Mouse (Mus musculus) heart, embryonic 15.5 days (tissue): ENCODE data around the gene Enpp6. TPM values are rescaled to one million over a fixed set of nuclear protein-coding genes. Genes with fewer than 3 reads are reported as not detected.

Source experiments
- ATAC-seq: fragments of 200-750 bp; cut with Nextera tagmentation; replicated peaks from 2 replicates; pipeline ENCODE4 v1.8.0; 2017; ENCODE audit warnings: low read depth, moderate TSS enrichment; ENCODE audit not compliant: insufficient number of reproducible peaks, insufficient read depth, low FRiP score
- H3K27ac ChIP-seq: fragments of 300-500 bp; sonication (generic); 2 replicates; pipeline ENCODE4 v1.5.1; 2015; ENCODE audit warnings: mild to moderate bottlenecking, inconsistent platforms
- H3K27me3 ChIP-seq: fragments of 300-500 bp; sonication (generic); 2 replicates; pipeline ENCODE4 v1.6.1; 2015; ENCODE audit warnings: inconsistent platforms
- H3K36me3 ChIP-seq: fragments of 300-500 bp; sonication (generic); 2 replicates; pipeline ENCODE4 v1.6.1; 2015; ENCODE audit warnings: mild to moderate bottlenecking, inconsistent platforms
- H3K4me1 ChIP-seq: fragments of 300-500 bp; sonication (generic); replicated peaks from 2 replicates; pipeline ENCODE4 v1.6.1; 2015; ENCODE audit warnings: inconsistent platforms
- H3K4me2 ChIP-seq: fragments of 300-500 bp; sonication (generic); 2 replicates; pipeline ENCODE4 v1.6.1; 2015; ENCODE audit warnings: inconsistent platforms, mild to moderate bottlenecking, moderate library complexity
- H3K4me3 ChIP-seq: fragments of 300-500 bp; sonication (generic); 2 replicates; pipeline ENCODE4 v1.5.1; 2015; ENCODE audit warnings: mild to moderate bottlenecking, inconsistent platforms
- H3K9ac ChIP-seq: fragments of 300-500 bp; sonication (generic); 2 replicates; pipeline ENCODE4 v1.6.1; 2015; ENCODE audit warnings: mild to moderate bottlenecking, inconsistent platforms
- H3K9me3 ChIP-seq: fragments of 300-500 bp; sonication (generic); replicated peaks from 2 replicates; pipeline ENCODE4 v1.6.1; 2016; ENCODE audit warnings: inconsistent platforms
- WGBS: fragments of 180-500 bp; shearing (Covaris S2); methylation state at CpG from one replicate; pipeline ENCODE4 v1.1.7; 2015; ENCODE audit warnings: mixed read lengths; 5-methylcytosine and 5-hydroxymethylcytosine counted together
- polyA plus RNA-seq: library from polyadenylated mRNA; unstranded; fragments of >200 nt; fragmentation: Nextera tagmentation; extraction: Ambion mirVana; gene quantifications from 2 replicates; pipeline ENCODE4 v1.2.1, GENCODE M21; 2015

The Enpp6 gene
- polyA plus RNA-seq, 1 experiment from 2014 or later = 2.7 TPM

DNA sequence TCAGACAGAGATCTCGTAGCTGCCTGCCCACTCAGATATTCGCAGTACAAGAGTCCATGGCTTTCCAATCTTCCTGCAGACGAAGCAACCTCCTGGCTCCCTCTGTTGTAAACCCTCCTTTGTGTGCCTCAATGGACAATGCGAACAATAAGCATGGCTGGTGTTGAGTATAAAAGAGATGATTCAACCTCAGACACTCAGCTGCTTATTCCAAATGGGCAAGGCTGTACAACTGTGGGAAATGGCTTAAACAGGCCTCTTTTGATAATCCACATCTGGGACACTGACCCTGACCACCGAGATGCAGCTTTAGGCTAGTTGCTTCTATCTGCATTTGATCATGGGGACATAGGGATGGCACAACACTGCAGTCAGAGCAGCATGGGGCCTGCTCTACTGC lies 19.0 kb downstream of the Enpp6 start:
- 77% methylated on average over 5 of the region's 5 CpGs for WGBS
- H3K4me1 ChIP-seq = no peaks in the 10 kb centered on the region

DNA sequence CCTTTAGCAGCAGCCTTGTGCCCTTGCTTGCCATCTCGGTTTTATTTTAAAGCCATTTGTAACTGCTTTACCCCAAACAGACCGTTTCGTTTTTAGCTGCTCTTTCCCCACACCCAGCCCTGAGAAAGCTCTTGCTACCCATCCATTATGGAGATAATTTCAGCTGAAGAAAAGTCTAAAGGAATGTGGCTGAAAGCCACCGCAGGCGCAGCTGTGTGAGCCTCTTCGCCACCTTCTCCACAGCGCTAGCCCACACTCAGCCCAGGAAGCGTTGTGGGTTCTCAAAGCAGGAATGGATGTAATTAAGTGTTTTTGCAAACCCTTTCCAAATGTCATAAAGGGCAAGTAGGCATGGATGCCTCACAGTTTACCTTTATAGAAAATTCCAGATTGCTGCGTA lies 20.1 kb downstream of the Enpp6 start:
- H3K4me1 ChIP-seq = no peaks in the 10 kb centered on the region
- H3K9me3 ChIP-seq = no peaks in the 10 kb centered on the region
- no peaks in the 10 kb centered on the region for H3K27me3 ChIP-seq
- no peaks in the 10 kb centered on the region for H3K36me3 ChIP-seq
- H3K9ac ChIP-seq = no peak overlapping the region
- ATAC-seq = no peak
- H3K4me3 ChIP-seq = no peak overlapping the region
- 59% methylated on average over 9 of the region's 9 CpGs for WGBS
- no peak overlapping the region for H3K4me2 ChIP-seq
- no peak overlapping the region for H3K27ac ChIP-seq

More for the DNA sequence above, 19.0 kb downstream of the Enpp6 start:
- no peak overlapping the region for H3K4me3 ChIP-seq
- no peak overlapping the region for H3K27ac ChIP-seq
- H3K4me2 ChIP-seq = no peak overlapping the region
- H3K9ac ChIP-seq = no peak overlapping the region
- ATAC-seq = no peak
- no peaks in the 10 kb centered on the region for H3K36me3 ChIP-seq
- H3K27me3 ChIP-seq = no peaks in the 10 kb centered on the region
- H3K9me3 ChIP-seq = no peaks in the 10 kb centered on the region

DNA sequence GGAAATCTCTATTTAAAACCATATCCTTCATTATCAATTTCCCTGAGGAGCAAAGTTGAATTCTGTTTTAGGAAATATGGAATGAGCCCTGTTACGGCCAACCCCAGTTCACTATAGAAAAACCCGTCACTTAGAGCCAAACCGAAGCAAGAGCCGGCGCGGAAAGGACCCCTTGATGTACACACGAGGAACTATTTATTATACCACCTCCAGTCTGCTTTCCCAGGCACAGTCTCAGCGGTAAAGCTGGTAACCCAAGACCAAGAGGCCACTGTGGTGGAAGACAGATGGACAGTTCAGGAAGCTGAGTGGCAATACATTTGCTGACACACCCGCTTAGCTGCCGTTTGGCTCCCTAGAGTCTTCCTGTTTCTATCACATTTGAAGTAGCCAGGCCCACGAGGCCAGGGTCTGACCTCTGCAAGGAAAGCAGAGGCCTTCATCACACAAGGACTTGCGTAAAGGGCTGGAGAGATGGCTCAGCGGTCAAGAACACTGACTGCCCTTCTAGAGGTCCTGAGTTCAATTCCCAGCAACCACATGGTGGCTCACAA lies 21.6 kb downstream of the Enpp6 start:
- Histone ChIP-seq H3K4me3 (no peak overlapping the region), H3K9me3 (no peaks in the 10 kb centered on the region), H3K4me2 (no peak overlapping the region), H3K9ac (no peak overlapping the region), H3K27ac (no peak overlapping the region), H3K36me3 (no peaks in the 10 kb centered on the region), H3K27me3 (no peaks in the 10 kb centered on the region), H3K4me1 (no peaks in the 10 kb centered on the region)
- ATAC-seq = no peak
- 77% methylated on average over 13 of the region's 13 CpGs for WGBS

DNA sequence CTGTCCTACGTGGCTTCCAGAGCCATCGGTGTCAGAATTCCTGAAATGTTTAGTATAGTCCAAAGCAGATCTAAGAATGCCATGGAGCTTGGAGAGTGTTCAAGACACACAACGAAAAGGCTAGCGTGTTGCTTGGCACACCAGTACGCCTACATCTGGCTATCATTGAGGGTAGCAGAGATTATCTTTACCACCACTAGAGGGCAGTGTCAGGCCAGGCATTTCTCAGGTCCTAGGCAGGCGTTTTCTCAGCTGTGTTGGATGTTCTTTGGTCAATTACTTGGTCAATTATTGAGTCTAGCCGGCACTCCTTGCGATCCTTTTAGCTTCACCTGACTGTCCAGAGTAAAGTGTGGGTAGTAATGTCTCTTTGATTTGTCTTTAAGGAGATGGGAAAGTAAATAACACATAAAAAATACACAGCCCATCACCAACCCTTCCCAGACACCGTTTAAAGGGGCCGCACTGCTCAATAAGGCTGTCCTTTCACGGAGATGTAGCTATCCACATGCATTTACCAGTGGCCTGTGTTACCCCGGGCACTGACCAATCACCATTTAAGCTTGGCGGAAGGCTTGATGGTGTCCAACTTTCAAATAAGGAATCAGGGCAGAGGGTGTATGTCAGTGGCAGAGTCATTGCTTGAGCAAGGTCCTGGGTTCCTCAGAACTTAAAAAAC lies 29.7 kb downstream of the Enpp6 start:
- ATAC-seq = peak; percentile 18; the same call in 1 of the 2 replicates
- no peaks in the 10 kb centered on the region for H3K9me3 ChIP-seq
- no peak overlapping the region for H3K9ac ChIP-seq
- H3K4me1 ChIP-seq = no peaks in the 10 kb centered on the region
- H3K27ac ChIP-seq = no peak overlapping the region
- 34% methylated on average over 13 of the region's 13 CpGs for WGBS
- H3K36me3 ChIP-seq = no peaks in the 10 kb centered on the region
- no peak overlapping the region for H3K4me3 ChIP-seq
- H3K4me2 ChIP-seq = no peak overlapping the region
- peaks cover 22% of the 10 kb centered on the region for H3K27me3 ChIP-seq

DNA sequence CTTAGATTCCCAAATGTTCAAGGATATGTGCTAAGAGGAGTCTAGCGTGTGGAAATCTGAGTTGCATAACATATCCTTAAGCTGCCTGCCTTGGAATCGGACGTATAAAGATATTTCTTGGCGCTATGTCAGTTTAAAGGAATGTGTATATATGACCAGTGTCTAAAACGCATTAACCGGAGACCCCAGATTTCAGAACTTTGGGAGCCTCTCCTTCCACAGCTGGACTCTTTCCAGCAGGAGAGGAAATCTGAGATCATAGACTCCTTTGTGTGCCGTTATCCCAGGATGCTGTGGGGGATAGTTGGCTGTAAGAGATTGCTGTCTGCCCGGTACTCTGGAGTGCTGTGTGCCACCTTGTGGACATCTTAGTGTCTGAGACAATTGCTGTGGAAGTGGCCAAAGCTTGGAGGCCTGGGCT lies 34.5 kb downstream of the Enpp6 start:
- Histone ChIP-seq H3K27me3 (peaks cover 10% of the 10 kb centered on the region; the same call in 1 of the 2 replicates), H3K36me3 (no peaks in the 10 kb centered on the region), H3K4me1 (0 out of 2 replicates have a peak, but pooled peaks cover 2% of the 10 kb centered on the region), H3K9ac (no peak overlapping the region), H3K27ac (no peak overlapping the region), H3K9me3 (no peaks in the 10 kb centered on the region), H3K4me3 (no peak overlapping the region), H3K4me2 (no peak overlapping the region)
- no peak for ATAC-seq
- WGBS = 49% methylated on average over 8 of the region's 8 CpGs

DNA sequence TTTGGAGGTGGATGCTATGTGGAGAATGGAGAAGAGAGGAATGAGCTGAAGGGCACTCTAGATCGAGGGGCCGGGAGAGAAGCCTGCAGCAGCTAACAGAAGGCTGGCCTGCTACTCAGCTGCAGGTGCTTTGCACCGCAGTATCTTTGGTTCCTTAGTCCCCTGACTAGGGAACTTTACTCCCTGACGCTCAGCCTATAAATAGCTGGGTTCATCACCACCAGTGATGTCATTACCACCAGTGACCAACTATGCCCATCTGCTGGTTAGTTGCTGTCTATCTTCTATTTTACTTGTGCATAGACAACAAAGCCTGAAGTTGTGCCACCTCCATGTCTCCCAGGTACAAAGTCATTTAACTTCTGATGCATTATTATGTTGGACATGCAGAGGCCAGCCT lies 37.9 kb downstream of the Enpp6 start:
- Histone ChIP-seq H3K4me1 (0 out of 2 replicates have a peak, but pooled peaks cover 5% of the 10 kb centered on the region), H3K27ac (no peak overlapping the region), H3K9ac (no peak overlapping the region), H3K27me3 (no peaks in the 10 kb centered on the region), H3K36me3 (no peaks in the 10 kb centered on the region), H3K4me3 (no peak overlapping the region), H3K9me3 (no peaks in the 10 kb centered on the region), H3K4me2 (no peak overlapping the region)
- 57% methylated on average over 4 of the region's 4 CpGs for WGBS
- ATAC-seq = no peak

DNA sequence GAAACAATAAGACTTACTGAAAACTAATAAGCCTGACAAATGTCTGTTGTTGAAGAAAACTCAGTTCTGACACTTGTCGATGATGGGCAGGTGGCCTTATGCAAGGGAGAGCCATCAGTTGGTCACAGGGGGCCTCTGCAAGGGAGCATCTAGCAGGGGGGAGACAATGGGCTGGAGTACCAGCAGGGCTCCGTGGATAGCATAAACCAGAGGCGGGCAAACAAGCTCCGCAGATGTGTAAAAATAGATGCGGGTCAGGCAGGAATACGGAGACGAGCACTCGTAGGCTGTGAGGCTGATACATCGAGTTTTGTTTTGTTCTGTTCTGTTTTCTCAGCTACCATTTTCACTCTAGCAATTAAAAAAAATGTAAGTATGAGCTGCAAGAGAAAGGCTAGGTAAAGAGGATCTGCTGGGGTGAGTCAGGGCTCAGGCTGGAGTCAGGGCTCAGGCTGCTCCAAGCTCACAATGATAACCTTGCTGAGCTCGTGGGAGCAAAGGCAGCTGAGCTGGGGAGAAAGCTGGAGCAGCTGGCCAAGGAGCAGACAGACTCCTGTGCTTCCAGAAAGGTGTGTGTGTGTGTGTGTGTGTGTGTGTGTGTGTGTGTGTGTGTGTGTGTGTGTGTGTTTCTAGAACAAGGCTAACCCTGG lies 40.3 kb downstream of the Enpp6 start:
- no peaks in the 10 kb centered on the region for H3K27me3 ChIP-seq
- ATAC-seq = no peak
- H3K9me3 ChIP-seq = no peaks in the 10 kb centered on the region
- WGBS = 40% methylated on average over 10 of the region's 10 CpGs
- no peak overlapping the region for H3K27ac ChIP-seq
- H3K9ac ChIP-seq = no peak overlapping the region
- H3K36me3 ChIP-seq = no peaks in the 10 kb centered on the region
- 0 out of 2 replicates have a peak, but pooled peaks cover 5% of the 10 kb centered on the region for H3K4me1 ChIP-seq
- H3K4me3 ChIP-seq = peak overlapping the region; percentile 21
- H3K4me2 ChIP-seq = peak overlapping the region; percentile 50

DNA sequence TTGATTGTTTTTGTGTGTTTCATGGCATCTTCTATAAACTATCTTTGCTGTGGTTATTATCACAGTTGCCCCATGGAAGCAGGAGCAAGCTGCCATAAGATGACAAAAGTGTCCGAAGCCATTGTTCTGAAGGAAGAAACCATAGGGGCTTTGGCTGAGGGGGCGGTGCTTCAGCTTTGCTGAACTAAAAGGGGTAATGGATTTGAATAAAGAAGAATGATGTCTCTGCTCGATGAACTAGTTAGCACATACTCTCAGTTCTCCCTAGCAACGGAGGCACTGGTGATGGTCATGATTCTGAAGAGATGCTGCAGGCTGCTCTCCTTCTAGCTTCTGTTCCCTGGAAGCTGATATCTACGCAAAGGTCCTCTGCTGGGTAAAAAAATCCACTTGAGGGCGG lies 41.8 kb downstream of the Enpp6 start:
- whole genome bisulfite sequencing = 79% methylated on average over 6 of the region's 6 CpGs
- H3K9me3 ChIP-seq = no peaks in the 10 kb centered on the region
- H3K4me1 ChIP-seq = 0 out of 2 replicates have a peak, but pooled peaks cover 5% of the 10 kb centered on the region
- no peaks in the 10 kb centered on the region for H3K36me3 ChIP-seq
- H3K4me2 ChIP-seq = no peak overlapping the region
- H3K27ac ChIP-seq = no peak overlapping the region
- no peak overlapping the region for H3K9ac ChIP-seq
- ATAC-seq = no peak
- no peaks in the 10 kb centered on the region for H3K27me3 ChIP-seq
- no peak overlapping the region for H3K4me3 ChIP-seq

DNA sequence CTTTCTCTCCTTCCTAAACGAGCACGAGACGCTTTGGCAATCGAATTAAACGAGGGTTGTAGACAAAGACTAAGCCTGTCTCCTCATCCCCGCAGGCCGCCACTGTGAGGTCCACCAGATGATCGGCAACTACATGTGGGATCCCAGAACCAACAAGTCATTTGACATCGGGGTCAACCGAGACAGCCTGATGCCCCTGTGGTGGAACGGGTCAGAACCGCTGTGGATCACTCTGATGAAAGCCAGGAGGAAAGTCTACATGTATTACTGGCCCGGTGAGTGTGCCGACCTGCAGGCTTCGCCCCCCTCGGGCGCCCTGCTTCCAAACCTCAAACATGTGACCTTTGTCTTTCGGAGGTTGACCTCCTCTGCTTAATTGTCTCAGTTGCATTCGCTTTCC lies 43.6 kb downstream of the Enpp6 start:
- Histone ChIP-seq H3K27me3 (no peaks in the 10 kb centered on the region), H3K9ac (no peak overlapping the region), H3K4me3 (no peak overlapping the region), H3K4me1 (0 out of 2 replicates have a peak, but pooled peaks cover 3% of the 10 kb centered on the region), H3K9me3 (no peaks in the 10 kb centered on the region), H3K4me2 (no peak overlapping the region), H3K27ac (no peak overlapping the region), H3K36me3 (no peaks in the 10 kb centered on the region)
- WGBS = 93% methylated on average over 19 of the region's 19 CpGs
- no peak for ATAC-seq

DNA sequence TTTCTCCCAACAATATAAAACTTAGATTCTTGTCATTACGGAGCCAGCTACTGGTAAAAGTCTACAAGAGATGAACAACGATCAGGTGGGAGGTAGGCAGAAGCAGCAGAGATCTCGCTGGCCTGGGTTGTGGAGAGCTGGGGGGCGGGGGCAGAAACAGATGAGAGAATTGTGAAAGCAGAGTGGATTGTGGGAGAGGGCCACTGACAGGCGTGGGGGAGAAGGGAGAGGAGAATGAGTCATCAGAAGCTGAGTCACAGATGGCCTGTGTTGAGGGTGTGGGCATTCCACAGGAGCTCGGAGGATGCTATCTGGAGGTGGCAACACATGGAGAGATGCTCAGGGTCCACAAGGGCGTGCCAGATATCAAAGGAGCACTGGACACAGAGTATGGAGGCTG lies 45.4 kb downstream of the Enpp6 start:
- no peaks in the 10 kb centered on the region for H3K27me3 ChIP-seq
- H3K4me3 ChIP-seq = no peak overlapping the region
- WGBS = 67% methylated on average over 7 of the region's 7 CpGs
- no peak overlapping the region for H3K27ac ChIP-seq
- H3K4me2 ChIP-seq = no peak overlapping the region
- no peaks in the 10 kb centered on the region for H3K36me3 ChIP-seq
- no peaks in the 10 kb centered on the region for H3K4me1 ChIP-seq
- ATAC-seq = no peak
- H3K9me3 ChIP-seq = no peaks in the 10 kb centered on the region
- H3K9ac ChIP-seq = no peak overlapping the region

DNA sequence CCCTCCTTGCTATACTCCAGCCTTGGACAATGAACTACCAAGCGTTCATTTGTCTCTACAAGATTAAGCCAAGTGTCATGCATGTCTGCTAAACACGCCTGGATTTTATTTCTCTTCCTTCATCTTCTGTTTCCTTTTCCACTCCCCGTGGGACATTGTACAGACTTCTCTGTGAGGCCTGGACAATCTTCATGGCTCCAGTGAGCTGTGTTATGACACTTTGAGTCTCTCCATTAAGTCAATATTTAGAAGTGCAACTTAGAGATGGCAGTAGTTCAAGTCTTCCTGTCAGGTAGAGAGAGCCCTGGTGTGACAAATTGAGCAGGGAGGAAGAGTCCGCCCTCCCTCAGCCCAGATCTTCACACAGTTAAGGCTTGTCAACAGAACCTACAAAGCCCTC lies 47.3 kb downstream of the Enpp6 start:
- no peaks in the 10 kb centered on the region for H3K9me3 ChIP-seq
- H3K4me3 ChIP-seq = no peak overlapping the region
- H3K4me1 ChIP-seq = no peaks in the 10 kb centered on the region
- H3K27ac ChIP-seq = no peak overlapping the region
- 66% methylated on average over 4 of the region's 4 CpGs for WGBS
- H3K4me2 ChIP-seq = no peak overlapping the region
- no peak overlapping the region for H3K9ac ChIP-seq
- H3K36me3 ChIP-seq = no peaks in the 10 kb centered on the region
- H3K27me3 ChIP-seq = no peaks in the 10 kb centered on the region
- no peak for ATAC-seq
